Mouse (Mus musculus) yolk sac, embryonic 10.5 days (tissue): ENCODE results near the gene Dock1.
A peak's percentile ranks its signal among the peaks of the same experiment; 100 is the strongest.

Experiments used
- DNase-seq: peaks from one replicate; pipeline ENCODE4 v3.0.0-alpha.2; 2017; ENCODE audit warnings: low spot score

Dock1 gene

DNA sequence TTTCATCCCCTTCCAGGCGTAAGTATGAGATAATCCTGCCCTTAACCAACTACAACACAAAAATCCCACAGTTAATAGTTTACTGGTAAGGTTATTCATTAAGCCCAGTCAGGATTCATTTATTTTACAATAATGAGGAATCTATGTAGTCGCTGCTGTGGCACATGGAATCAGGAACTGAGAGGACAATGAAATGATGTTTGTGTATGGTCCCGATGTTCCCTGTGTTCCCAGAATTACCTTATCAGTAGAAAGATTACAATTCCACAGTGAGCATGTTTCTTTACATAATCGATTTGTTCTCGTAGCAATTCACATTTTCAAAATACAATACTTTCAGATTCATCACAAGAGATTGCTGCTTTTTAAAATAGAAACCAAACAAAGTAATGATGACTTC, 83.0 kb downstream of the Dock1 start:
- DNase-seq, result no peak

DNA sequence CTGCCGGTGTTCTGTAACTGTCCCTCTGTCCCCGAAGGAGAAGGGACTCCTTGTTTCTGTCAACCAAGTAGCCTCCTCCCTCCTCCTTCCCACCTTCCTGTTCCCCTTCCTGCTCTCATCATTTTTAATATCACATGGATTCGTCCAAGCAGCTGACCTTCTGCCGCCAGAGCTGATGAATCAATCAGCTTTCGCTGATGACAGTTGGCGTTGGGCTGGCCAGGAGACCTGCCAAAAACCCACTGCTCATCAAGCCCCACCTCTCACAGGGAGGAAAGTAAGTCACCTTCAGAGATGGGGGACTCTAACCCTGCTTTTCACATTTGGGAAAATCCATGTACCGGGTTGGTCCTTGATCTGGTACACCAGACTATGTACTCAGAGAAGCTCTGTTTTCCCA, 87.2 kb downstream of the Dock1 start:
- DNase-seq, result no peak

DNA sequence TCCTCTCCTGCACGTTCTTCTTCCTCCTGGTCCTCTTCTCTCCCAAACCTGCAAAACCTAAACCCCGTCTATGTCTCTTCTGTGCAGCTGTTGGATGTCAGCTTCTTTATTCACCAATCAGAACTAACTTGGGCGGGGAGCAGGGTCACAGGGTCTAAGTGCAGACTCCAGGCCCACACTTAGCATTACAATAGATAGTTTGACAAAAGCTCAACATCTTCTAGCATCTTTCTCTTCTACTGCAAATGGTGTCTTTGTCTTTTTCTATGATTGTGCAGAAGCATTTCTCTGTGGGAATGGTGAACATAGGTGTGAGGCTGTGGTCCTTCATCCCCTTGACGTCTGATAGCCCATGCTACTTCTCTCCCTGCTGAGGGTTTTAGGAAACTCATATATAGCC, 91.3 kb downstream of the Dock1 start:
- no peak for DNase-seq

DNA sequence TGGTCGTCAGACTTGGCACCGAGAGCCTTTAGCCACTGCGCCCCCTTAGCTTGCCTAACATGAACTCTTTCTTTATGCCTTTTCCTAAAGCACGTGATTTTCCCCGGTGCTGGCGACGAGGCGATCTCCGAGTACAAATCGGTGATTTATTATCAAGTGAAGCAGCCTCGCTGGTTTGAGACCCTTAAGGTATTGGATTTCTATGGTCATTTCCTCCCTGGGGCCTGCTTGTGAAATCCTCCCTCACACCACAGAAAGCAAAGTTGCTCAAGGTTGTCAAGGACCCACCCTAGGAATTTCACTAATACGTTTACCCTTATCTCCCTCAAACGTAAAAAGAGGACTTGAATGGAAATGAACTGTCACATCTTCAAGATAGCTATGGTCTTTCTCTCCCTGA, 94.7 kb downstream of the Dock1 start:
- DNase-seq, result peak; percentile 12

DNA sequence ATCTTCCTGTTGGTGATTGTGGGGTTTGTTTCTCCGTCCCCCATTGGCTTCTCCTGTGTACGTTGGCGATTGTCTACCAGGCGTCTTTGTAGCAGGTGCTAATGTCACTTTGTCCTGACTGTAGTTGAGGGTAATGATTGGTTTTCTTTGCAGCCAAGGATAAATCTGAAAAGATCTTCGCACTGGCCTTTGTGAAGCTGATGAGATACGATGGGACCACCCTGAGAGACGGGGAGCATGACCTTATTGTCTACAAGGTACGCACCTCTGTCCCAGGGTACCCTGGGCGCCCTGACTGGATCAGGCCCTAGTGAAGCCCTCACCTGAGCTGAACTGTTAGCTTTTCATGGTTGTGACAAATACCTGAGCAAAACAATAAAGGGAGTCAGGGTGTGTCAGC, 100.9 kb downstream of the Dock1 start:
- no peak for DNase-seq

DNA sequence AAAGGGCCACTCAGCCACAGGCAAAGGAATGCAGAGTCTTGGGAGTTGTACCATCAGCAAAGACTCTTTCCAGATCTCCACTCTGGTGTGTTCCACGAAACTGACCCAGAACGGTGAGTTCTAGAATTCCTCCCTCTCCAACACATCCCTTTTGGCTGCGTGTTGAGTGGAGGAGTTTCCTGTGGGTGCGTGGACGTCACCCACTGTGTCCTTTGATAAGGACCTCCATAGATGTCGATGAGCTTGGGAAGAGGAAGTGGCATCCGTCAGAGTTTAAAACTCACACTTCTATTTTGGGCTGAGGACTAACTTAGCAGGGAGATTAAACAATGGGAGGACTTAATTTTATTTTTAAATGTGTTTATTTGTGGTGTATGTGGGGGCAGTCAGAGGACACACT, 101.9 kb downstream of the Dock1 start:
- DNase-seq, result no peak

DNA sequence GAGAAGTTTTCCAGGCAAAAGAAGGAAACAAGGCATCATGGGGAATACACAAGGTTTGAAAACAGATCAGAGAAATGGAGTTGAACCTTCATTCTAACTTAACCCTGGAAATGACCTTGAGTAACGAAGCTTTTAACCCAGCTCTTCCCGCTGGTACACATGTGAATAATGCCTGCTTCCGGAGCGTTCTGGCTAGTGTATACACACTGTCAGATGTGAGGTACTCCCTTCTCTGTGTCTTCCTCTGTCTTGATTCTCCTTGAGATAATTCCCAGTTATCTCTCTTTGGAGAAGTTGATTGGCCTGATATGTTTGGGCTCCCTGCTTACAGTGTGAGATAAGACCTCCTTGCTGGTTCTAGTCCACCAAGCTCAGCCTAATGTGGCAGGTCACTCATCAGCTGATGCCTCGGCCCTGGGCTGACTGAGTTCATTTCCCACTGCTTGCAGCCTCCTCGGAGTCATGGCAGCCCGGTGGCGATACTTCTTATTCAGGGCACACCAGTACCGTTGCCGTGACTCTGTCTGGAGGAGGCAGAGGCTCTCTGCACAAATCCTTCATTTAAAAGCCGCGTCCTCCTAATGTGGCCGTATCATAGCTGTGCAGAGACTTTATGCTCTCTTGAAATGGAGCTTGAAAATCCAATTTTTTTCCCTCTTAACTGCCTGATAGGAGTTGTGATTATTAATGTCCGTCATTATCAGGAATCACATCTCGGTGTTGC, 102.6 kb downstream of the Dock1 start:
- peak; percentile 3 for DNase-seq

DNA sequence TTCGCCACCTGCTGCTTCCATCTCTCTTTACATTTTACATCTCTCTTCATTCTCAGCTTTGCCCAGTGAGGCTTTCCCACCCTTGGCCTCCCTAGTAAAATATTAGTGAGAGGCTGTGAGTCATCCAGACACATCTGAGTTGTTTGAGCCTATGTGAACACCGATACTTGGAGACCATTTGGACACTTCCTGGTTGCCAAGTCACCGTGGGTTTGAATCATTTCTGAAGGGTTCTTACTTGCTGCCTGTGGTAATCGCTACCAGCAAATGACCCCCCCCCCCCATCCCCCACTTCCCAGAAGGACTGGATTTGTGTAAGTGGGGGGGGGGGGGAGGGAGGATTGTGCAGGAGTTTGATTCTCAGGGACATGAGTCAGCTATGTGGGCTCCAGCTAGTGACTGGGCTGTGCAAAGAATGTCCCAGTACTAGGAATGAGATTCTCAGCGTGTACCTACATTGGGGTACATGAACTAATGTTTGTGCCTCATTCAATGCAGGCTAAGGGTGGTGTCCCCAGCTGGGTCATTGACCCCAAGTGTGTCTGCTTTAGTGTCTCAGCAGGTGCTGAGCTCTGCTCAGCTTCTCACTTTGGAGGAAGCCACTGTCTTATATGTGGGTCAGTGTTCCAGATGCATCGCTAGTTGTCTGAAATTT, 103.4 kb downstream of the Dock1 start:
- peak; percentile 32 for DNase-seq

DNA sequence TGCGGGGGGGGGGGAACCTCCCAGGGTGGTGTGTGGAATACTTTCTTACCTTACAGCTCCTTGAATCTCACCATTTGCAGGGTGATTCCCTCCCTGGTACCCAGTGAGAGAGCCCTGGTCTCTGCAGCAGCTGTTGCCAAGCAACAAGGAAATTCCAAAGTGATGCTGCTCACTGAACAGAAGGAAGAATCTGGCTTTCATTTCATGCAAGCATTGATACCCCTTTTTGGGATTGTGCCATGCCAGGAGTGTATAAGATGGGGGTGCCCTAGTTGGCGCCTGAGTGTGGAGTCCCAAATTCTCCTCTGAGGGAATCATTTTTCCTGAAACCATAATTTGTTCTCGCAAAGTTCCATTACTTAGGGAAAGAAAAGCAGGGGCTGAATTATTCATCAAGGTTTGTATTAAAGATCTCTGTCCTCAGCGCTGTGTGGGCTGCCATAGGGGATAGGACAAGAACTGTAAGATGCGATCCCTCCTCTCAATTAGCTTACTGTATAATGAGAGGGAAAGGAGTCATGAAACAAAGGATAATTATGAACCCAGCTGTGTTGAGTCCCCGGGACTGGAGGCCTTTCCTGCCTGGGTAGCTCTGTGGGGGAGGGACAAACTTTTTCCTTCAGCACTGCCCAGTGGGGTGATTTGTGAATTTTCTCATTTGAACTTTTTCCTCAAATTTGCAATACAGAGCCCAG, 104.2 kb downstream of the Dock1 start:
- no peak for DNase-seq

DNA sequence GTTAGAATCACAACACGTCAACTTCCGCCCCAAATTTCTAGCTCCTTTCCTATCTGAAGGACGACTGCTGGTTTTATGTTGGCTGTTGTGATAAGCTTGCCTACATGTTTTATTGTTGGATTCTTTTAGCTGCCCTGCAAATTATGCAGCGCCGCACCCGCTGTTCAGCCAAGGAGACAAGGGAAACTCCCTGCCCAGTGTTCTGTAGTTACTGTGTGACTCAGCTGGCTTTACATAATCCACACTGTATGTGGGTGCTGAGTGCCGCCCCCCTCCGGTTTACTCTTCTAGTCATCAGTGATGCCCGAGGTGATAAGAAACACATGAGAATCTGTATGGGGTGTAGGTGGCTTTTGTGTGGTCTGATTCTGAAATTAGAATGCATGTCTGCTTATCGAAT, 105.2 kb downstream of the Dock1 start:
- no peak for DNase-seq

DNA sequence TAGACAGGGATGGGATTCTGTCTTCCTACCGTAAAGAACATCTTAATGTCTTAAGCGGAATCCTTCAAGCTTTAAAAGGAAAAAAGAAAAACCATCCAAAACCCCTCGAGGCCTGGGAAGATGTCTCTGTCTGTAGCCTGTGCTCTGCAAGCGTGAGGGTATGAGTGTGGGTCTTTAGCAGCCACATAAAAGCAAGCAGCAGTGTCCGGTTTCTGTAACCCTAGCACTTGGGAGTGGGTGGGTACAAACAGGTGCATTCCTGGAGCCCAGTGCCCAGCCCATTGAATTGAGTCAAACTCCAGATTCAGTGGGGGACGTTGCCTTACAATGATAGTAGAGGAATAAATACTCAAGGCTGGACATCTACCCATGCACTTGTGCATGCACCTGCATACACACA, 105.9 kb downstream of the Dock1 start:
- DNase-seq, result no peak

DNA sequence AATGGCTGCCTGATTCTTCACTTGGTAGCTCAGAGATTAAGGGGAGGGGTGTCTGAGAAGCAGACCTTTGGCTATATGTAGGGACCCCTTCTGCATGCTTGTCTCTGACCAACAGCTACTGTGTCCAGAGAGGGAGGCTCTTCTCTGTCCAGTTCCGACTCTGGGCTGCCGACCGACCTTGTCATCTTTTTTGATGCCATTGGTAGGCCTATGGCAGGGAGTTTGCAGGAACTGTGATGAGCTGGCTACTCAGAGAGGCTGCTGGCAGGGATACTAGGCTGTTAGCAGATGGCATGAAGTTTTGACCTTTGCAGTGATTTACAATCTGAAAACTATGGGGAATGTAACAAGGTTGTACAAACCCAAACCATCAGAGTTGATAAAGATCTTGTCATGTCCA, 109.3 kb downstream of the Dock1 start:
- DNase-seq, result no peak

DNA sequence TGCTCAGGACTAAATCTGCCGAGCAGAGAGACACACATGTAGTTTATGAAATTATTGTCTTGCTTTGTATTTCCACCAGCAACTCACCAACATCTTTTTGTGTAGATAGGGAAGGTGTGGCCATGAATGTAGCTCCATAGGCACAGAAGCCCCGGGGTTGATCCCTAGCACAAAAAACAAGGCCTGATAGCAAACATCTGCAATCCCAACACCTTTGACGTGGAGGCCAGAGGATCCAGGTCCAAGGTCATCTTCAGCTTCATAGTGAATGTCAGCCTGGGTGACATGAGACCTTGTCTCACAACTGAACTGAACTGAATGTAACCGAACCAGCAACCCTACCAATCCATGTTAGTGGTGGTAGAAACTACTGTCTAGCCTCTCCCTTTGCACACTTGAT, 116.7 kb downstream of the Dock1 start:
- no peak for DNase-seq

DNA sequence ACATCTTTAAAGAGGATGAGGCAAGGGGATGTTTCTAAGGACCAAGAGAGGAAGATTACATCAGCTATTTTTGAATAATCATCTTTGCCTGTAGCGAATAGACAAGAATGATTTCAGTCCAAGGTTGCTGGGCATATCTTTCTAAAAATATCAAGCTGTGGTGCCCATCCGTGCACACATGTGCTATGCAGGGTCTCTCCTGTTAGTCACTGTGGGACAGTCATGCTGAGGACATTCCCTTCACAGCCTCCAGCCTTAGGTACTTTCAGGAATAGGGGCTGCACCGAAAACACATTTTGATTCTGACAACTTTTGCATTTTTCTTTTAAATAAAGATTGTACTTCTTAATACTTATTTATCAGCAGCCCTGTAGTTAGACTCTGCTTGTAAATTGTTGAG, 124.4 kb downstream of the Dock1 start:
- DNase-seq, result no peak

DNA sequence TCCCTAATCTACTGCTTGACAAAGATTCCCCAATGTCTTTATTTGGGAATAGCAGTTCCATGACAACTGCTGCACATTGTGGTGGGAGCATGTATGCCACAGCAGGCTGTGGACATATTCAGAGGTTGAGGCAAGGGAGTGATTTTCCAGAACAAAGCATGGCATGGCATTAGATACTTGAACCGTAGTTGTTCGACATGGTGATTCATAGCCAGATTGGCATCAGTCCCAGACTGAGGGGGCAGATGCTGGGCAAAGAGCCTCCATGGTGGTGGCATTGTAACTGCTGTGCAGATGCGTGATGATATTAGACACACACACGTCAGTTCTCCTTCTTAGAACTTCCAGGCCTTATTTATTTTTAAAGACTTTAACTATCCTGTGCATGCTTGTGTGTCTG, 129.6 kb downstream of the Dock1 start:
- no peak for DNase-seq

DNA sequence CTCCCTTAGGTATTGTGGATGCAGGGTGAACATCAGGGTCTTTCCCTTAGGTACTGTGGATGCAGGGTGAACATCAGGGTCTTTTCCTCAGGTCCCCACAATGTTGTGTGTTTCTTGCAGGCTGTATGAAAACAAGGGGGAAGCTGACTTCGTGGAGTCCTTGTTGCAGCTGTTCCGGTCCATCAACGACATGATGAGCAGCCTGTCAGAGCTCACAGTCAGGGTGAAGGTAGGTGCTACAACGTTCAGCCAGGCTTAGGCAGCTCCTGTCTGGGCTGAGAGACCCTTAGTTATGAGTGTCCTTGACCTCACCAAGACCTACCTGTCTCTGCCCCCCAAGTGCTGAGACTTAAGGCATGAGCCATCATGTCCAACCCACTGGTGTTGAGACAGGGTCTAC, 134.0 kb downstream of the Dock1 start:
- DNase-seq, result no peak

DNA sequence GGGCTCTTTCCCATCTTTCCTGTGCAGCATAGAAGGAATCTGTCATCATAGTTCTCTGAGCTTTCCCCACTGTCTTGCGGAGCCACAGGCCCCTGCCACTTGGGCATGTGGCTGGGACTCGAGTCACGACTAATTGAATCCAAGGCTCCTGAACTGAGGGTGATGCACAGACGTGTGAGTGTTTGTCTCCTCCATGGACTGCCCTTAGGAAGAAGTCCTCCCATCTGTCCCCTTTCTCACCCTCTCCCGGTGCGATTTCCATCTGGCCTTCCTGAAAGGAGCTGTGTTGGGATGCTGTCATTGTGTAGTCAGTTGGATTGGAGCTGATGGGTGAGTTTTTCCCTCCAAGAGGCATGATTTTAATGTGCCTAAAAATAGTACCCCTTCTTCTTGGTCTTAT, 136.3 kb downstream of the Dock1 start:
- DNase-seq, result no peak

DNA sequence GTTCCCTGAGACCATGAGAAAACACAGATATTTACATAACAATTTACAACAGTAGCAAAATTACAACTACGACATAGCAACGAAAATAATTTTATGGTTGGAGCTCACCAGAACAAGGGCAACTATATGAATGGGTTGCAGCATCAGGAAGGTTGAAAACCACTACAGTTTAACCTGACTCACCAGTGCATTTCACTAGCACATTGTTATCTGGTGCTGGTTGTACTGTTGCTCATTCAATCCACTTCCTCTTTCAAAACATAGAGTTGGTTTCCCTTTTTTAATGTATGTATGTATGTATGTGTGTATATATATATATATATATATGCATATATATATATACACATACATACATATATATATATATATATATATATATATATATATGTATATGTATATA, 138.0 kb downstream of the Dock1 start:
- no peak for DNase-seq

DNA sequence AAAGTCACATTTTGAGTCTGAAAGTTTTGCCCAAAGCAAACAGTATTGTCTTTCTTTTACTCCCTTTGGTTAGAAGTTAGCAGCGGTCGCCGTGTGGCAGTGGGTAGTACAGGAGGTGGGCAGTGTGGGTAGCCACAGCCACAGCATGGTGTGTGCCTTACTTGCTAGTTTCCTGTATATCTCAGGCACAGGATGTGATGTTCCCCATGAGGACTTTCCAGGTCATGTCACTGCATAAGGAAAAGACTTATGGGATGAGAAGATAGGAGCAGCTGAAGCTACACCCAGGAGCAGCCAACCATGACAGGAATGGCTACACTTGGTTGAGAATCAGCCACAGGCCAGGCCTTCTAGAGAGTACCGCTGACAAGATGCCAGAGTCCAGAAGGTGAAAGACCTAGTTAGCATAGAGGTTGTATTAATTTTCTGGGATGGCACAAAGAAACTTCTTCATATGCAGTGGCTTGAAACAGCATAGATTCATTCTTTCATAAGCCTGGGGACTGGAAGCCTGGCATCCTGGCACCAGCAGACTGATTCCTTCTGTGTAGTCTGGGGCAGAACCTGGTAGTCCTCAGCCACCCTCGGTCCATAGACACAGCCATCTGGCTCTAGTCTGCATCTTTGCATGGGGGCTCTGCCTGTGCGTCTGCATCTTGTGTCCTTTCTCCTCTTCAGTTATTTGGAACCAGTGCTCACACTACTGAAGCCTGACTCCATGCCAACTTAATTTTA, 139.0 kb downstream of the Dock1 start:
- no peak for DNase-seq

DNA sequence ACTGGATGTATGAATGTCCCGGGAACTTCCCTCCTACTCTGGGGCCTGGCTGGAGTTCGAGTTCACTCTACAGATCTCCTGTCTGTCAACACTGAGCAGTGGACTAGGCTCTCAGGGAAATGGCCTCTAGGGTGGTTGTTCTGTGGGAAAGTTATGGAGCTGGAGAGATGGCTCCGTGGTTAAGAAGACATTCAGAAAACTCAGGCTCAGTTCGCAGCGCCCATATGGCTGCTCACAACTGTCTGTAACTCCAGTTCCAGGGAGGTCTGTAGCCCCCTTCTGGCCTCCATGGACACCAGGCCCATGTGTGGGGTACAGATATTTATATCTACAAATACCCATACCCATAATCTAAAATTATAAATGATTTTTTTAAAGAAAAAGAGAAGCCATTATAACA, 148.0 kb downstream of the Dock1 start:
- no peak for DNase-seq

DNA sequence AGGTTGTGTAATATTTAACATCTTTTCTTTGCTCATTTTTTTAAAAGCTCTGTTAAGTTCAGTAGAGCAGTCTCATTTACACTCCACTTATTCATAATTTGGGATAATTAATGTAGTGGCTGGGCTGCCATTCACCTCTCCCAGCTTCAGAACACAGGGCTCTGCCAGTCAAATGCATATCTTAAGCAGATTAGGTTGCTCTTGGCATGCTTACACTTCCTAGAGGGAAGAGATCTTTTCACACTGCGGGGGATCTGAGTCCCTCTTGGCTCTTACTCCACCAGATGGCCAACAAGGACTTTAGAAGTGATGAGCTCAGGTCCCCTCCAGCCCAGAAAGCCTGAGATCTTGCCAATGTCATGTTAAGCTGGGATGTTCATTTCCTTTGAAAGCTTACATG, 150.8 kb downstream of the Dock1 start:
- DNase-seq, result no peak

DNA sequence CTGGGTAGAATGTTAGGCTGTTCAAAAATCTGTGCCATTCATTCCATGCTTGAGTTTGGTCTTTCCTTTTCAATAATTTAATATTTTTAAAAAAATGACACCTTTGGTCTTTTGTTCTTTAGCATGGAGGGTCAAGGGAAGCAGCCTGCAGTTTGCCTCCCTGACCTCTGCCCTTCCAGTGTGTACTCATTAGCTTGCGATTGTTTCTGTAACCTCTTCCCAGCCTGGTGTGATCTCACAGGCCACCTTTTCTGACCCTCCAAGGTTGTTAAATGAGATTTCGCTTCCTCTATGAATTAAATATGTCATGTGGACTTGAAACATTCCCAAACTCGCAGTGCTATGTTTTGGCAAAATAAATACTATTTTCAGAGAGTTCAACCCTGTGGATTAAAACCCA, 151.6 kb downstream of the Dock1 start:
- peak; percentile 25 for DNase-seq

DNA sequence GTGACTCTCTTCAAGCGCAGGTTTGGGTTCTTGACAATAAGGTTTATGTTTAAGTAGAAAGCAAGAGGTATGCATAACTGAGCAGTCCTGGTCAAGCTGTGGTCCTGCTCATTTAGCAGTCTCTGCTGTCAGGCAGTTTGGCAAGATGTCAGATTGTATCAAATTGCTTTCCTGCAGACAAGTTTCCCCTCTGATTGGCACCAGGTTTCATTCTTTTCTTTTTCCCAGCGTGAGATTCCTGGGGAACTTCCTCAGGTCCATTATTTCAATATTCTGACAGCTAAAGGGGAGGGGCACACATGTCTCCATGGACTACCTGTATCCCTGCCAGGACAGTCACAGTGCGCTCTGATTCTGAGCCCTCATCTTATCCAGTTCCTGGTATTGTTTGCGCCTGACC, 153.4 kb downstream of the Dock1 start:
- no peak for DNase-seq
